In the genomic region with DNA sequence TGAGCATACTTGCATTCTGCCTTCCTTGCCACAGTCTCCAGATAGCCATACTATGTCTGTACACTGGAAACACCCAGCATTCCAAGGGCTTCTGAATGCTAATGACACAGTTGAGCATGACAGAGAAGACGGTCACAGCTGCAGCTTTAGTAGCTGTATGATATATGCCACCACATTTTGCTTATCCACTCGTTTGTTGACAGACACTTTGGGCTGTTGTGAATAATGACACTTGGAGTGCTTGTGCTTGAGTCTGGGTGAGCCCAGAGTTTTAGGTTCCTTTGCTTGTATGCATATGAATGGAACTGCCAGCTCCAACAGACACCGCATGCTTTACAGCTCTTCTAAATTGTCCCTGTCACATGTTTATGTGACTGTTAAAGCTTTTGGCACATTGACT, we compare ENCODE assay signal across 13 mouse cellular contexts. TPM values are rescaled to one million over a fixed set of nuclear protein-coding genes. Genes with fewer than 3 reads are reported as not detected.
DNase-seq lines count a peak whose midpoint lies in the region; ATAC-seq lines count a peak whose summit lies in the region.
"Had no signal": no experiment of that assay in that cellular context is flagged by ENCODE, and none has a peak within 500 bp of the region (broad histone marks: within the 10 kb centered on the region; RNA-seq: fewer than 3 reads in every experiment).

No protein-coding gene starts in this region.

- no peak overlapping the region for H3K4me3 ChIP-seq in forebrain, embryonic 11.5 days (ENCODE audit: low read depth, low read length)
- H3K4me3 ChIP-seq in forebrain, embryonic 10.5 days: no peak overlapping the region
- no peak overlapping the region for H3K4me3 ChIP-seq in midbrain, embryonic 10.5 days
- no peak overlapping the region for H3K4me3 ChIP-seq in midbrain, embryonic 11.5 days (ENCODE audit: low read depth, low read length)
- no peak overlapping the region for H3K4me3 ChIP-seq in midbrain, embryonic 13.5 days (replicated peaks)
- H3K4me3 ChIP-seq in liver, embryonic 12.5 days: no peak overlapping the region

- peaks cover 2% of the 10 kb centered on the region; the same call in 1 of the 2 replicates for H3K4me1 ChIP-seq in forebrain, embryonic 11.5 days (replicated peaks; ENCODE audit: control insufficient read depth, insufficient read depth, low read length)
- peaks cover 40% of the 10 kb centered on the region for H3K4me1 ChIP-seq in forebrain, embryonic 10.5 days
- H3K4me1 ChIP-seq in midbrain, embryonic 10.5 days: peaks cover 38% of the 10 kb centered on the region
- peaks cover 10% of the 10 kb centered on the region for H3K4me1 ChIP-seq in midbrain, embryonic 11.5 days (ENCODE audit: control insufficient read depth, insufficient read depth, low read length)
- H3K4me1 ChIP-seq in midbrain, embryonic 13.5 days (replicated peaks): peaks cover 22% of the 10 kb centered on the region
- no peaks in the 10 kb centered on the region for H3K4me1 ChIP-seq in liver, embryonic 12.5 days

- ATAC-seq in forebrain, embryonic 11.5 days (replicated peaks; ENCODE audit: low FRiP score): no peak
- no peak for ATAC-seq in midbrain, embryonic 11.5 days (ENCODE audit: low FRiP score)
- ATAC-seq in midbrain, embryonic 13.5 days: peak; percentile 62
- no peak for ATAC-seq in liver, embryonic 12.5 days
- ATAC-seq: intestine, embryonic 16.5 days had no signal

- no peak overlapping the region for H3K27ac ChIP-seq in forebrain, embryonic 11.5 days (ENCODE audit: low read depth, low read length)
- H3K27ac ChIP-seq in forebrain, embryonic 10.5 days: no peak overlapping the region
- H3K27ac ChIP-seq in midbrain, embryonic 10.5 days (replicated peaks): 0 out of 2 replicates have a peak overlapping the region, but pooled peaks have one; percentile 61
- no peak overlapping the region for H3K27ac ChIP-seq in midbrain, embryonic 11.5 days (ENCODE audit: low read depth, low read length)
- H3K27ac ChIP-seq in midbrain, embryonic 13.5 days: peak overlapping the region; percentile 58; the same call in 1 of the 2 replicates
- H3K27ac ChIP-seq in liver, embryonic 12.5 days: no peak overlapping the region
- H3K27ac ChIP-seq: liver, embryonic 14.5 days had no signal

- H3K9me3 ChIP-seq in forebrain, embryonic 11.5 days (ENCODE audit: control insufficient read depth, low read length): no peaks in the 10 kb centered on the region
- no peaks in the 10 kb centered on the region for H3K9me3 ChIP-seq in forebrain, embryonic 10.5 days
- H3K9me3 ChIP-seq in midbrain, embryonic 10.5 days (replicated peaks): no peaks in the 10 kb centered on the region
- H3K9me3 ChIP-seq in midbrain, embryonic 11.5 days (ENCODE audit: control insufficient read depth, low read length): no peaks in the 10 kb centered on the region
- H3K9me3 ChIP-seq in midbrain, embryonic 13.5 days: no peaks in the 10 kb centered on the region
- H3K9me3 ChIP-seq in liver, embryonic 12.5 days (replicated peaks): no peaks in the 10 kb centered on the region

- H3K27me3 ChIP-seq in forebrain, embryonic 11.5 days (ENCODE audit: control insufficient read depth, insufficient read depth, low read length): no peaks in the 10 kb centered on the region
- peaks cover 34% of the 10 kb centered on the region for H3K27me3 ChIP-seq in forebrain, embryonic 10.5 days (ENCODE audit: poor library complexity, severe bottlenecking)
- no peaks in the 10 kb centered on the region; the same call in 1 of the 2 replicates for H3K27me3 ChIP-seq in midbrain, embryonic 10.5 days (ENCODE audit: low read depth, poor library complexity, severe bottlenecking)
- no peaks in the 10 kb centered on the region for H3K27me3 ChIP-seq in midbrain, embryonic 11.5 days (ENCODE audit: control insufficient read depth, insufficient read depth, low read length)
- H3K27me3 ChIP-seq in midbrain, embryonic 13.5 days: no peaks in the 10 kb centered on the region
- H3K27me3 ChIP-seq in liver, embryonic 12.5 days (replicated peaks): 0 out of 2 replicates have a peak, but pooled peaks cover 3% of the 10 kb centered on the region

- no peak overlapping the region for H3K4me2 ChIP-seq in forebrain, embryonic 11.5 days (ENCODE audit: low read depth, low read length, severe bottlenecking)
- H3K4me2 ChIP-seq in midbrain, embryonic 11.5 days: no peak overlapping the region
- H3K4me2 ChIP-seq in midbrain, embryonic 13.5 days (replicated peaks): peak overlapping the region; percentile 21
- H3K4me2 ChIP-seq in liver, embryonic 12.5 days: no peak overlapping the region

- peak; percentile 19 for DNase-seq in forebrain, embryonic 11.5 days (ENCODE audit: low spot score)
- DNase-seq in forebrain, embryonic 10.5 days (ENCODE audit: extremely low spot score, low spot score): no peak
- no peak for DNase-seq in midbrain, embryonic 10.5 days (ENCODE audit: low spot score)
- DNase-seq in midbrain, embryonic 11.5 days (ENCODE audit: low spot score, missing footprints): no peak
- no peak for DNase-seq in liver
- DNase-seq in urinary bladder, adult 18-20 months (ENCODE audit: low spot score in 2 of 2): no peak
- DNase-seq: adrenal gland, postnatal 36 days; cerebellum, adult 9-11 months; heart, adult 18-20 months had no signal

- H3K36me3 ChIP-seq in forebrain, embryonic 11.5 days (ENCODE audit: control insufficient read depth, insufficient read depth, low read length): no peaks in the 10 kb centered on the region
- no peaks in the 10 kb centered on the region for H3K36me3 ChIP-seq in forebrain, embryonic 10.5 days (replicated peaks)
- no peaks in the 10 kb centered on the region for H3K36me3 ChIP-seq in midbrain, embryonic 10.5 days
- no peaks in the 10 kb centered on the region for H3K36me3 ChIP-seq in midbrain, embryonic 11.5 days (ENCODE audit: control insufficient read depth, insufficient read depth, low read length)
- no peaks in the 10 kb centered on the region for H3K36me3 ChIP-seq in midbrain, embryonic 13.5 days
- H3K36me3 ChIP-seq in liver, embryonic 12.5 days: no peaks in the 10 kb centered on the region

- no peak overlapping the region for H3K9ac ChIP-seq in forebrain, embryonic 11.5 days (ENCODE audit: low read length)
- no peak overlapping the region for H3K9ac ChIP-seq in midbrain, embryonic 11.5 days (ENCODE audit: low read length)
- no peak overlapping the region for H3K9ac ChIP-seq in midbrain, embryonic 13.5 days (replicated peaks)
- no peak overlapping the region for H3K9ac ChIP-seq in liver, embryonic 12.5 days
- H3K9ac ChIP-seq: liver, embryonic 14.5 days had no signal

- 61% methylated on average over 3 of the region's 3 CpGs for WGBS in forebrain, embryonic 11.5 days
- 79% methylated on average over 3 of the region's 3 CpGs for WGBS in forebrain, embryonic 10.5 days
- WGBS in midbrain, embryonic 10.5 days: 57% methylated on average over 3 of the region's 3 CpGs
- 43% methylated on average over 3 of the region's 3 CpGs for WGBS in midbrain, embryonic 11.5 days
- WGBS in midbrain, embryonic 13.5 days: 16% methylated on average over 3 of the region's 3 CpGs
- 64% methylated on average over 3 of the region's 3 CpGs for WGBS in liver, embryonic 12.5 days (ENCODE audit: insufficient replicate concordance)

RNA-seq across cellular contexts. Expression of a gene that starts 29.5 kb away (rescaled TPM):
- polyA plus RNA-seq in forebrain, embryonic 11.5 days (2014; fragmentation: Nextera tagmentation; extraction: Ambion mirVana): 15.3 and 17.3 TPM in 2 replicates
- 18.1 and 24.1 TPM in 2 replicates for polyA plus RNA-seq in forebrain, embryonic 10.5 days (2016; fragmentation: Nextera tagmentation; extraction: Ambion mirVana)
- 49.5 and 49.7 TPM in 2 replicates for polyA plus RNA-seq in midbrain, embryonic 10.5 days (2016; fragmentation: Nextera tagmentation; extraction: Ambion mirVana)
- polyA plus RNA-seq in midbrain, embryonic 11.5 days (2014; fragmentation: Nextera tagmentation; extraction: Ambion mirVana): 27.8 and 31.3 TPM in 2 replicates
- 14.4 and 17.9 TPM in 2 replicates for polyA plus RNA-seq in midbrain, embryonic 13.5 days (2015; fragmentation: Nextera tagmentation; extraction: Ambion mirVana)
- 0.57 and 0.59 TPM in 2 replicates for polyA plus RNA-seq in liver, embryonic 12.5 days (2016; fragmentation: Nextera tagmentation; extraction: Ambion mirVana)

Comparison
In these comparisons a context has a peak if more than half of its experiments do, and no peak if none do; other contexts are left out.
1. H3K27ac ChIP-seq: peak in midbrain, embryonic 10.5 days (single experiment) and midbrain, embryonic 13.5 days (single experiment); none in forebrain, embryonic 11.5 days (single experiment), forebrain, embryonic 10.5 days (single experiment), midbrain, embryonic 11.5 days (single experiment) and liver, embryonic 12.5 days (single experiment).